19 mouse cellular contexts compared by ENCODE assay signal in the genomic region with DNA sequence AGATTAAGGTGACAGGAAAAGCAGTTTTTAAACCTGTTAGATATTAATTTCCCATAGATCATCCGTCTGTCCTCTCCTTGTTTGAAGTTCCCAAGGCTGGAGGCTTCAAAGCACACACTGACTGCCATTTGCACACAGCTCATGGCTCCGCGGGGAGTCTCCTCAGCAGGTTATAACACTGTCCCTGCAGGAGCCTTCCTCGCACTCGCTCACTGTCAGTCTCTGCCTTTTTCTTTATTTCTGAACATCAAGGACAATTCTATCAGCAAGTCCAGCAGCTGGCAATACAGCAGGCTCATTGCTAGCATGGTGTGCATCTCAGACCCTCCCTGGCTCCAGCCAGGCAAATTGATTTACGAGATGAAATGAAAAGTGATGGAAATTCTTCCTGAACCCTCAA.
DNase-seq lines count a peak whose midpoint lies in the region; ATAC-seq and TF ChIP-seq lines count a peak whose summit lies in the region.
"Had no signal": no experiment of that assay in that cellular context is flagged by ENCODE, and none has a peak within 500 bp of the region (broad histone marks: within the 10 kb centered on the region; RNA-seq: fewer than 3 reads in every experiment).

No protein-coding gene starts in this region.

- H3K4me3 ChIP-seq in hindbrain, embryonic 15.5 days = no peak overlapping the region
- H3K4me3 ChIP-seq in hindbrain, embryonic 16.5 days (ENCODE audit: low read length) = no peak overlapping the region
- no peak overlapping the region for H3K4me3 ChIP-seq in midbrain, embryonic 15.5 days
- H3K4me3 ChIP-seq: embryonic facial prominence, embryonic 13.5 days; hindbrain, embryonic 12.5 days; kidney, embryonic 15.5 days; limb, embryonic 12.5 days; liver, embryonic 12.5 days; megakaryocyte, embryonic 14.5 days had no signal

- H3K27me3 ChIP-seq in hindbrain, embryonic 15.5 days = no peaks in the 10 kb centered on the region
- no peaks in the 10 kb centered on the region for H3K27me3 ChIP-seq in hindbrain, embryonic 16.5 days (replicated peaks; ENCODE audit: control insufficient read depth, insufficient read depth, low read length)
- H3K27me3 ChIP-seq in midbrain, embryonic 15.5 days (replicated peaks) = no peaks in the 10 kb centered on the region
- H3K27me3 ChIP-seq: embryonic facial prominence, embryonic 13.5 days; hindbrain, embryonic 12.5 days; kidney, embryonic 15.5 days; liver, embryonic 12.5 days; megakaryocyte, embryonic 14.5 days had no signal

- intact Hi-C loops in heart, postnatal 36 days (cut with DNase I) = no loop called here

- H3K4me1 ChIP-seq in hindbrain, embryonic 15.5 days (replicated peaks) = peaks cover 13% of the 10 kb centered on the region
- peaks cover 5% of the 10 kb centered on the region for H3K4me1 ChIP-seq in hindbrain, embryonic 16.5 days (ENCODE audit: control insufficient read depth, insufficient read depth, low read depth, low read length)
- peaks cover 13% of the 10 kb centered on the region for H3K4me1 ChIP-seq in midbrain, embryonic 15.5 days
- H3K4me1 ChIP-seq: embryonic facial prominence, embryonic 13.5 days; kidney, embryonic 15.5 days; limb, embryonic 12.5 days; liver, embryonic 12.5 days; megakaryocyte, embryonic 14.5 days had no signal

- H3K36me3 ChIP-seq in hindbrain, embryonic 15.5 days = no peaks in the 10 kb centered on the region
- H3K36me3 ChIP-seq in hindbrain, embryonic 16.5 days (ENCODE audit: control insufficient read depth, insufficient read depth, low read length) = no peaks in the 10 kb centered on the region
- no peaks in the 10 kb centered on the region for H3K36me3 ChIP-seq in midbrain, embryonic 15.5 days (replicated peaks)
- H3K36me3 ChIP-seq: embryonic facial prominence, embryonic 13.5 days; hindbrain, embryonic 12.5 days; kidney, embryonic 15.5 days; limb, embryonic 12.5 days; liver, embryonic 12.5 days had no signal

- H3K9ac ChIP-seq in hindbrain, embryonic 15.5 days = peak overlapping the region; percentile 29; the same call in 1 of the 2 replicates
- no peak overlapping the region for H3K9ac ChIP-seq in hindbrain, embryonic 16.5 days (ENCODE audit: low read depth, low read length)
- H3K9ac ChIP-seq in midbrain, embryonic 15.5 days = no peak overlapping the region
- H3K9ac ChIP-seq: embryonic facial prominence, embryonic 13.5 days; hindbrain, embryonic 12.5 days; kidney, embryonic 15.5 days; limb, embryonic 12.5 days; liver, embryonic 12.5 days had no signal

- no peak for TF ChIP-seq CTCF in brain, embryonic 14.5 days (IDR thresholded peaks at IDR 0.05; ENCODE audit: borderline replicate concordance, extremely low read depth, insufficient read depth, insufficient read length)

- WGBS in hindbrain, embryonic 15.5 days = 27% methylated on average over 6 of the region's 6 CpGs
- 25% methylated on average over 6 of the region's 6 CpGs for WGBS in hindbrain, embryonic 16.5 days
- WGBS in midbrain, embryonic 15.5 days = 21% methylated on average over 6 of the region's 6 CpGs

- H3K27ac ChIP-seq in hindbrain, embryonic 15.5 days (replicated peaks) = no peak overlapping the region
- H3K27ac ChIP-seq in hindbrain, embryonic 16.5 days (ENCODE audit: low read depth, low read length) = no peak overlapping the region
- H3K27ac ChIP-seq in midbrain, embryonic 15.5 days = peak overlapping the region; percentile 39
- H3K27ac ChIP-seq: embryonic facial prominence, embryonic 13.5 days; hindbrain, embryonic 12.5 days; kidney, embryonic 15.5 days; limb, embryonic 12.5 days; liver, embryonic 12.5 days had no signal

- no peaks in the 10 kb centered on the region for H3K9me3 ChIP-seq in hindbrain, embryonic 15.5 days
- H3K9me3 ChIP-seq in hindbrain, embryonic 16.5 days (ENCODE audit: control insufficient read depth, low read length) = no peaks in the 10 kb centered on the region
- H3K9me3 ChIP-seq in midbrain, embryonic 15.5 days = no peaks in the 10 kb centered on the region
- H3K9me3 ChIP-seq: embryonic facial prominence, embryonic 13.5 days; hindbrain, embryonic 12.5 days; kidney, embryonic 15.5 days; limb, embryonic 12.5 days; liver, embryonic 12.5 days had no signal

- no peak for ATAC-seq in hindbrain, embryonic 15.5 days (ENCODE audit: low FRiP score, low read depth)
- no peak for ATAC-seq in hindbrain, embryonic 16.5 days
- peak; percentile 74 for ATAC-seq in midbrain, embryonic 15.5 days (replicated peaks)
- ATAC-seq: intestine, embryonic 16.5 days; liver, embryonic 12.5 days had no signal

- H3K4me2 ChIP-seq in hindbrain, embryonic 15.5 days = no peak overlapping the region
- no peak overlapping the region for H3K4me2 ChIP-seq in hindbrain, embryonic 16.5 days (ENCODE audit: low read length)
- peak overlapping the region; percentile 15; the same call in 1 of the 2 replicates for H3K4me2 ChIP-seq in midbrain, embryonic 15.5 days
- H3K4me2 ChIP-seq: embryonic facial prominence, embryonic 13.5 days; hindbrain, embryonic 12.5 days; kidney, embryonic 15.5 days; limb, embryonic 12.5 days; liver, embryonic 12.5 days had no signal

- DNase-seq in cerebellum, adult 9-11 months = peak; percentile 45
- DNase-seq in cerebellum, adult 11 months = no peak
- DNase-seq in brain, embryonic 14.5 days (ENCODE audit: low read depth) = peak; percentile 74
- no peak for DNase-seq in heart, postnatal 36 days
- no peak for DNase-seq in natural killer cell, adult 2 months (ENCODE audit: low spot score in 2 of 2)
- DNase-seq: B cell, adult 2 months; lung, adult 2 months; right cerebral cortex, adult 18-20 months; thymus, postnatal 36 days had no signal

- no peak for TF ChIP-seq POLR2A in brain, embryonic 14.5 days (IDR thresholded peaks at IDR 0.05; ENCODE audit: borderline replicate concordance, extremely low read depth, insufficient read depth, insufficient read length, poor library complexity, severe bottlenecking)

Comparison
In these comparisons a context has a peak if more than half of its experiments do, and no peak if none do; other contexts are left out.
1. DNase-seq: peak in cerebellum, adult 9-11 months (single experiment) and brain, embryonic 14.5 days (single experiment); none in cerebellum, adult 11 months (single experiment), heart, postnatal 36 days (0 of 2) and natural killer cell, adult 2 months (0 of 2).